Mouse (Mus musculus): ENCODE data around the gene Tmed2. TPM values are rescaled to one million over a fixed set of nuclear protein-coding genes. Genes with fewer than 3 reads are reported as not detected.

Tmed2 gene
- polyA plus RNA-seq (2012; rRNA removed), result 115 and 224 TPM in 2 replicates

GRCm38 (mm10) chr5:124540383-124540786 is at the start of gene Tmed2:
Gene Tmed2, plus strand, starts transcription at chr5:124540695.

GRCm38 (mm10) chr5:124530655-124531582 is 9.6 kb upstream of the Tmed2 start, which contains the start of gene Rilpl1:
Gene Rilpl1, minus strand, starts transcription at chr5:124531391.

GRCm38 (mm10) chr5:124552558-124553307 is 12.2 kb downstream of the Tmed2 start, which contains the start of gene Ddx55:
Gene Ddx55, plus strand, starts transcription at chr5:124552864.

DNA sequence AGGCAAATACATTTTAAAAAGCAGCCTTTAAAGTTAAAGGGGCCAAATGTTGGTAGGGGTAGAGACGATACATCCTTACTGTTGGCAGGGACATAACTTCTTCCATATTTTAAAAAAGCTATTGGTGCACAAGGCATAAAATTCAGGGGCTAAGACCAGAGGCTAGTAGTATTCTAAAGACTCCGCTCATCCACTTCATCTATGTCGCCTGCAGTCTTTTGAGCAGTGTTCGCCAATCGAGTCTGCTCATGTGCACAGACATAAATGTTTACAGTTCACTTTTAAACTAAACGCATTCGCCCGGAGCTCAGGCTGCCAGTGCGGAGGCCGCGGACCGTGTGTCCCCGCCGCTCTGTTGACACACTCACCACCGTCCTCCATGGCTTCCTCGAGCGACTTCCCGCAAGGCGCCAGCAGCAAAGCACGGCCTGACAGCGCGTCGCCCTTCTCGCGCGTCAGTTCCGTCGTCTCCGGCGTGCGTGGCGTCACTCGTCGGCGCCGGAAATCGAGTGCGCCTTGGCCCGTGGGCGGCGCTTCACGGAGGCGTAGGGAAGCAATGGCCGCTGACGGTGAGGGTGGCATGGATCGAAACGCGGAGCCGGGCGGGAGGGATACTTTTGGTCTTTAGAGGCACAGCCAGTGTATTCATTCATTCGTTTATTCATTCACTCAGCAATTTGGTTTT is 38.3 kb downstream of the Tmed2 start, which contains the start of the genes Eif2b1 and Gtf2h3:
Gene Eif2b1, minus strand, starts transcription at position 499 of the 685 bp plus-strand sequence.
Gene Gtf2h3, plus strand, starts transcription at position 508 of the 685 bp plus-strand sequence.

Other genes with a start within 250 kb of the Tmed2 start
- 20.7 and 22.5 TPM in 2 replicates for gene Mphosph9, start 212.7 kb upstream of the Tmed2 start, polyA plus RNA-seq (2012; rRNA removed)
- gene 2810006K23Rik, start 212.6 kb upstream of the Tmed2 start, polyA plus RNA-seq (2012; rRNA removed), result 14.9 and 15.1 TPM in 2 replicates
- gene Cdk2ap1, start 177.6 kb upstream of the Tmed2 start, polyA plus RNA-seq (2012; rRNA removed), result 528 and 751 TPM in 2 replicates
- gene Sbno1, start 114.7 kb upstream of the Tmed2 start, polyA plus RNA-seq (2012; rRNA removed), result 54.9 and 61.7 TPM in 2 replicates
- 107 and 142 TPM in 2 replicates for gene Kmt5a, start 100.8 kb upstream of the Tmed2 start, polyA plus RNA-seq (2012; rRNA removed)
- gene Rilpl2, start 62.3 kb upstream of the Tmed2 start, polyA plus RNA-seq (2012; rRNA removed), result 20.8 and 22.7 TPM in 2 replicates
- 19.5 and 35.7 TPM in 2 replicates for gene Snrnp35, start 57.6 kb upstream of the Tmed2 start, polyA plus RNA-seq (2012; rRNA removed)
- 19.3 and 23.0 TPM in 2 replicates for gene Rilpl1, start 9.3 kb upstream of the Tmed2 start, polyA plus RNA-seq (2012; rRNA removed)
- 23.1 and 35.3 TPM in 2 replicates for gene Ddx55, start 12.2 kb downstream of the Tmed2 start, polyA plus RNA-seq (2012; rRNA removed)
- 38.9 and 52.8 TPM in 2 replicates for gene Eif2b1, start 38.4 kb downstream of the Tmed2 start, polyA plus RNA-seq (2012; rRNA removed)
- gene Gtf2h3, start 38.4 kb downstream of the Tmed2 start, polyA plus RNA-seq (2012; rRNA removed), result 94.2 and 109 TPM in 2 replicates
- 29.3 and 36.7 TPM in 2 replicates for gene Atp6v0a2, start 87.9 kb downstream of the Tmed2 start, polyA plus RNA-seq (2012; rRNA removed)
- 0.29 and 0.48 TPM in 2 replicates for gene Dnah10, start 184.4 kb downstream of the Tmed2 start, polyA plus RNA-seq (2012; rRNA removed)

All from central nervous system, embryonic 11.5 days (tissue).